Mouse (Mus musculus): Measurements from ENCODE around the gene Ptprh. TPM values are rescaled to one million over a fixed set of nuclear protein-coding genes. Genes with fewer than 3 reads are reported as not detected.

The Ptprh gene
- polyA plus RNA-seq, 1 experiment = not detected

DNA sequence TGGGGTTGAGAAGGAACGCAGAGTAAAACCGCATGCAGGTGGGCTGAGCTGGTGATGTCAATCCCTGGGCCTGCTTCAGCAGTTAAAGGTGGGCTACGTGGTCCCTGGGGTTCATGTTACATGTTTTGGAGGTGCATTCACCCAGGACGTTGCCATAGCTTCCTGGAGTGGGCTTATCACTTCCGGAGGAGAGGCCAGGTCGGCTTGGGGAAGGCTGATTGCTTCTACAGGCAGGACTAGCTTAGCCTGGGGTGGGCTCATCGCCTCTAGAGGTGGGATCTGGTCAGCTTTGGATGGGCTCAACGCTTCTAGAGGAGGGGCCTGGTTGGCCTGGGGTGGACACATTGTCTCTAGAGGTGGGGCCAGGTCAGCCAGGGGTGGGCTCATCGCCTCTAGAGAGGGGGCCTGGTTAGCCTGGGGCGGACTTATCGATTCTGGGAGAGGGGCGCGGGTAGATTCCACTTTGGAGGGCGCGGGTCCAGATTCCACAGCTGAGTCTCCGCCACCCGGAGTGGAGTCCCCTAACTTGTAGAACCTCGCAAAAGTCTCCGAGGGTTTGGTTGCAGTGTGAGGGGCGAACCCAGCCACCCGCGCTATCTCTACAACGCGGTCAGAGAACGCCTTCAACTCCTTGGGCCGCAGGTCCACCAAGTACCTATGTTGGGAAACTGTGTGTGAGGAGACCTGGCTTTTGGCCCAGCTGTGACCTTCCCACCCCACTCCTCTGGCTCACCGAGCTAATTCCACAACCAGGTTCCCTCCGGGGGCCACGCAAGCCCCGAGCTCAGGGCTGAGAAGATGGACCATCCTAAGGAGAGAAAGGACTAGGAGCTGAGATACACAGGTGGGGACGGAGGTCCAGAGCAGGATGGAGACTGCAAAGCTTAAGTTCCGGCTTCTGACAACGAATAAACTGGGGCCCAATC is 80.4 kb downstream of the Ptprh start:
- no peak for DNase-seq (ENCODE audit: low spot score)

GRCm38 (mm10) chr7:4522292-4522691 is 81.5 kb downstream of the Ptprh start:
- DNase-seq (ENCODE audit: low spot score) = no peak

DNA sequence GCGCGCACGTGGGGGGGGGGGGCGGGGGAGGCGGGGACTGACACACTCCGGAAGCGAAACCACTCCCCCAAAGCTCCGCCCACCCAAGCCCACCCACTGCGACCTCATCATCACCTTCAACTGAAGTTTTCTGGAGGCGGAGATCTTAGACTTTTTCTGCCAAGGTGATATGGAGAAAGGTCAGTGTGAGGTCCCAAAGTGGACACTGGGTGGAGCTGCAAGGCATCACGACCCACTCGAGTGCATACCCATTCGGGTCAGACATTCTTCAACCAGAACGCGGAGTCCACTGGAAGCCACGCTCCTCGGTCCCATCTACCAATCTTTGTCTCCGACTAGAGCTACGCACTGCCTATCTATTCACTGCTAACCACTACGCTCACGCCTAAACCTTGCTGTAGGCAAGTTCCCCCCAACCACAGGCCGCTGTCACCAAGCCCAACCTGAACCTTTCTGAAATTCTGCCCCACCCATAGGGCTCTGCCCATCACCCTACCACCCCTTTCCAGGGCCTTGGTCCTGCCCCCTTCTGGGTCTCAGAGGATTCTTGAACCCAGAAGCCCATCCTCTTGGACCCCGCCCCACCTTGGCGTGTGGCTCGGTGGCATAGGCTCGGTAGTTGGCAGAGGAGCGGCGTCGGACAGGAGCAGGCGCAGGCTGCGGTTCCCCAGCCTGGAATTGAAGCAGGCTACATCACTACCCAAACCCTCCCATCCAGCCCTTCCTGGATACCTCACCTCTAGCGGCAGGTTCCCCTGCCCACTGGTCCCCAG is 82.4 kb downstream of the Ptprh start:
- DNase-seq (ENCODE audit: low spot score) = no peak

- no peak for DNase-seq (ENCODE audit: low spot score)
Observed at GRCm38 (mm10) chr7:4518487-4518886, 85.4 kb downstream of the Ptprh start.

DNA sequence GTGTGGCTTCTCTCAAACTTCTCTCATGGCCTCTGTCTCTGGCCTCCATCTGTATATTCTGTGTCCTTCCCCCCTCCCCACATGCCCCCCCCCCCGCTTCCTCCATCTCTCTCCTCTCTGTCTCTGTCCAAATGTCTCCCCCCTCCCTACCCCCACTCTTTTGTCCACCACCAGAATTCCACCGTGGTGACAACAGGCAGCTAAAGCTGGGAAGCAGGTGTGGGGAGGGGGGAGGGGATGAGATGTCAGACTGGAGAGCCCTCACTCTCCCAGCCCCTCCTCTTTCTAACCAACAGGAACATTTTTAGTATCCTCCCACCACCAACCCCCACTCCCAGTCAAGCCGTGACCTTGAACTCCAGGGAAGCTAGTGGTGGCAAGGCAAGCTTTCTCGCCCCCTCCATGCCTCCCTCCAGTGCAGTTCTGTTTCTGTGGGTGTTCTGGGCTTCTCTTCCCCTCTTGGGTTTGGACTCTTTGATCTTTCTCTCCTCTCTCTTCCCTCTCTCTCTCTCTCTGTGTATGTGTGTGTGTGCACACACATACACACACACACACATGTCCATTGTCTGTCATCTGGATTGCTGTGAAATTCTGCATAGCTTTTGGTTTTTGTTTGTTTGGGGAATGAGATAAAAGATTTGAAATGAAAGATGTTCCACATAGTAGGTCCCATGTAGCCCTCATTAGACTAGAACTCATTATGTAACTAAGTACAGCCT is 87.3 kb downstream of the Ptprh start, which contains the start of gene Tnnt1:
Gene Tnnt1, minus strand, starts transcription at position 51 of the 719 bp plus-strand sequence.
- no peak for DNase-seq (ENCODE audit: low spot score)

DNA sequence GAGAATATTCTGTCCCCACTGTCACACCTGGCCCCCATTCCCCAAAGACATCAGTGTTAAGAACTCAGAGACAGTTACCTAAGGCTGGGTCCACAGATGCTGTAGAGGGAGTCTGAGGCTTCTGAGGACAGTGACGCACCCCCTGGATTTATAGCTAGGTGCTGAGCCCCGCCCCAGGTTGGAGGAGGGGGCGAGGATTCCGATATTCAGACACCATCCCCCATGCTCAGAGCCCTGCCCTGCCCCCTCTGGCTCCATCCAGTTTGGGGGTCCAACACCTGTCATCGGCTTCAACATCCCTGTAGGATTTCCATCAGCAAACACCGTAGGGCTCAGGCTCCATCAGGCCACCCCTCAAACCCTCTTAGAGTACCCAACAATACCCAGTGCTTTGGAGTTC is 88.0 kb downstream of the Ptprh start:
- no peak for DNase-seq (ENCODE audit: low spot score)

DNA sequence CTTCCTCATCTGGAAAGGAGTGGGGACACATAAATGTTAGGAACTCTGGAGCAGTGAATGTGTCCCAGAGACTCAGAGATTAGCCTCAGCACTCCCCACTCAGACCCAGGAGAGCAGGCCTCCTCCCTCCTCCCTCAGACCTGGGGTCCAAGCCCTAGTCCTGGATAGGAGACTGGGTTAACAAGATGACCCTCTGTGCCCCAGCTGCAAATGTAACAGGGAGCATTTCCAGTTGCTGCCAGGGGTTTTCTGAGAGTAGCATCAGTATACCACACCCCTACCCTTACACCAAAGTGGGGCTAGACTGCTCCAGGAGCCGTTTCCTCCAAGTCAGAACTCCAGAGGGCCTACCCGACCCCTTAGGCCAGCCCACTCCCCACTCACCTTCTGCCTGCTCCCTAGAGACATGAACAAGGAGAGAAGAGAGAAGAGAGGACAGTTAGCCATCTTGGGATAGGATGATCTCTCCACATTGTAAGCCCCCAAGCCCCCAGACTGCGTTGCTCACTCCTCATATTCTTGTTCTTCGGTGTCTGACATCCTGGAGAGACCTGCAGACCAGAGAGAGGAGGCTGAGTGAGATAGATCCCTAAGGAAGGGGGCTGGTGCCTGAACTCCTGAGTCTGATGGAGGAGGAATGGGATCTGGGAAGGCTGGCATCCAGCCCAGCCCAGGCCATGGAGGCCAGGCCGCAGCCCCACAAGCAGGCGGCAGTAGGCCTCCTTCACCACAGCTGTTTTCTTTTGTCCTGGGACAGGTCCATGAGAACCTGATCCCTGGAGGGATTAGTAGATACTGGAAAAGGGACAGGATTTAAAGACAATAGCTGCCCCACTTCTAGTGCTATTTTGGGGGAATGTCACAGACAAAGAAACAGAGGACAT is 89.8 kb downstream of the Ptprh start:
- no peak for DNase-seq (ENCODE audit: low spot score)

GRCm38 (mm10) chr7:4513236-4513635 is 90.6 kb downstream of the Ptprh start:
- DNase-seq (ENCODE audit: low spot score) = no peak

- DNase-seq (ENCODE audit: low spot score) = no peak
Observed at GRCm38 (mm10) chr7:4511489-4512224, 92.2 kb downstream of the Ptprh start.

GRCm38 (mm10) chr7:4509863-4510608 is 93.8 kb downstream of the Ptprh start:
- DNase-seq (ENCODE audit: low spot score) = no peak

GRCm38 (mm10) chr7:4508739-4509116 is 95.1 kb downstream of the Ptprh start:
- no peak for DNase-seq (ENCODE audit: low spot score)

- DNase-seq (ENCODE audit: low spot score) = no peak
Observed at GRCm38 (mm10) chr7:4508062-4508738, 95.6 kb downstream of the Ptprh start.

- DNase-seq (ENCODE audit: low spot score) = no peak
Observed at GRCm38 (mm10) chr7:4507220-4507619, 96.6 kb downstream of the Ptprh start.

DNA sequence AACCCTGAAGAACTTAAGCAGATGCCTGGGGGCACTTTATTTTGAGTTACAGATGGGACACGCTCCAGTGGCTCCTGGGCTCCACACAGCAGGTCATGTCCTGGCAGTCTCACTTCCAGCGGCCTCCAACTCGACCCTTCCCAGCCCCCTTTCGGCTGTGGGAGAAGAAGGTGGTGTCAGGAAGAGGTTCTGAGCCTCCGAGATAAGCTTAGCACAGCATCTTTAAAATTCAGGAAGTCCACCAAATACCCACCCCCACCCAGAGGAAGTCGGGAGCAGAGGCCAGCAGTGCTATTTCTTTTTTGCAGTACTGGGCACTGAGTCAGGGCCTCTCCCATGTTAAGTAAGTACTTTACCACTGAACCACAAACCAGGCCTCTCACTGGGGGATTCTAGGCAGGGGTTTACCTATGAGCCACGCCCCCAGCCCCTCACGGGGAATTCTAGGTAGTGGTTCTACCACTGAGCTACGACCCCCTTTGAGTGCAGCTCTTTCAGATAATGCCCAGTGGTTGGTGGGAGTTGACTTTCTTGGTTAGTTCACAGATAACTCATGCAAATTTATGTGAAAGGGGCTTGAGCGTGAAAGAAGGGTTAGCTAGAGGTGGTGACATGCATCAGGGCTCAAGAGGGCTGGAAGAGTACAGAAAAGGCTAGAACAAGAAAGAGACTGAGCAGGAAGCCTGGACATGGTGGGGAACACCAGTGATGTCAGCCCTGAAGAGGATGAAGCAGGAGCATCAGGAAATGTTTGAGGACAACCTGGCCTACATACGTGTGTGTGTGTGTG is 99.0 kb downstream of the Ptprh start:
- DNase-seq (ENCODE audit: low spot score) = no peak

DNA sequence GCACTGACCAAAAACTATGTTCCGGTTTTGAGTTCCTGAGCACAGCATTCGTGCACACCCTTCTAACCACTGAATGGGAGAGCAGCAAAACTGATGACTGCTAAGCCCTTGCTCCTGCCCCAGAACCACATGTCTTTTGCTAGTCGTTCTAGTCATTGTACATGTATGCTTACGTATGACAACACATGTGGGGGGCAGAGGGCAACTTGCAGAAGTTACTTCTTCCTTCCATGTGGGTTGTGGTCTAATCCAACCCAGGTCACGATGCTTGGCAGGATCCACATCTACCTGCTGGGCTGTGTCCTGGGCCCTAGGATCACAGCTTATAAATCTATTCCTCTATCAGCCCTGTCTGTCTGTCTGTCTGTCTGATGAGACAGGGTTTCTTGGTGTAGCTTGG is 100.0 kb downstream of the Ptprh start:
- no peak for DNase-seq (ENCODE audit: low spot score)

GRCm38 (mm10) chr7:4503100-4503499 is 100.7 kb downstream of the Ptprh start:
- no peak for DNase-seq (ENCODE audit: low spot score)

DNA sequence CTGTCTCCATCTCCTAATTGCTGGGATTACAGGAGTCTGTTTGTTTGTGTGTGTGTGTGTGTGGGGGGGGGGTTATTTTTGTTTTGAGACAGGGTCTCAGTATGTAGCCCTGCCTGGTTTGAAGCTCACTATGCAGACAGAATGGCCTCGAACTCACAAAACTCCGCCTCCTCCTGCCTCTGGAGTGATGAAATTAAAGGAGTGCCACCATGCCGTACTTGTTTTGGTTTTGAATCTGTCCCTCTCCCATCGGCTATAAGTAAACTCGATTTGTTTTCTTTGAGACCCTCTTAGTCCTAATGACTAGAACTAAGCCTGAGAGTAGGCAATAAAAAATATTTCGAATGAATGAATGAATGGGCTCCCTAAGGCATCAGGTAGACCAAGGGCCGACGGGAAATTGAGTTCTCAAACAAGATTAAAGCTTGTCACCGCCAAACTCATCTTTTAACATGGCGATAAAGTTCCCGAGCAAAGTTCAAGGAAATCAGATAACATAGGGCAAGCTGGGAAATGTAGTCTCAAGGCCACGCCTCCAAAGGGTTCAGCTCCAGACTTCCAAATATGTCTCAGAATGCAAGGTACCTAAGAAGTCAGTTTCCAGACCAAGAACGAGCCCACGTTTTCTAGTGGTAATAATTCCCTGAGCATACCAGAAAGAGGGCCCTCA is 101.3 kb downstream of the Ptprh start:
- no peak for DNase-seq (ENCODE audit: low spot score)
